Mouse (Mus musculus): ENCODE data around the gene Mob1a.

The Mob1a gene

GRCm38 (mm10) chr6:83385569-83386090 is 59.8 kb downstream of the Mob1a start:
- no peak for DNase-seq (ENCODE audit: low spot score in 2 of 2)

DNA sequence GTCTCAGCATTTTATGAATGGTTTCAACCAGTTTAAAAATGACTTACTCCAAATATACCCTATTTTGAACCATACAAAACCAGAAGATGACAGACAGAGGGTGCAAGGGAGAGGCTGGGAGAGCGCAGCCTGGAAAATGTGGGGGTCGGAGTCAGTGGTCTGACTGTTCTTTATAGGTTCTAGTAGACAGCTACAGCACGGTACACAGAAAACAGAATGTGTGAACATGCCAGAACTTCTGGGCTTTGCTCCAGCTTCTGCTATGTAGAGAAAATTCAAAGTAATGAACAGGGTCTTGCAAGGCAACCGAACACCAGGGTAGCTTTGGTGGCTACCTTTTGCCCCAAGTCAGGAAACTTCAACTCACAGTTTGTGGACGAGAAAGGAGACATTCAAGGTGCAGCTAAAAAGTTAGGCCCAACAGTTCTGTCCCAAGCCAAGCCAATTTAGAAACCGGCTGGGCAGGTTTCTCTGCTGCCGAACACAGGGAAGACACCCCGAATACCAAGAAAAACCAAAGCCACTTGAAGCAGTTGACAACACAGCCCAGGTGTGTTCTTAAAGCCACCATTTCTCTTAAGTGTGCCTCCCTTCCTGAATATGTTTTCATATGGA is 66.5 kb downstream of the Mob1a start:
- DNase-seq (ENCODE audit: low spot score in 2 of 2), result no peak
